Mouse (Mus musculus) neural tube, embryonic 10.5 days (tissue): Measurements from ENCODE around the gene Abhd17c.

Source experiments
- DNase-seq: peaks from one replicate; pipeline ENCODE4 v3.0.0-alpha.2; 2017; ENCODE audit warnings: low spot score; ENCODE audit errors: extremely low spot score

The Abhd17c gene

GRCm38 (mm10) chr7:84077257-84078013 lies 74.3 kb downstream of the Abhd17c start:
- DNase-seq: no peak

DNA sequence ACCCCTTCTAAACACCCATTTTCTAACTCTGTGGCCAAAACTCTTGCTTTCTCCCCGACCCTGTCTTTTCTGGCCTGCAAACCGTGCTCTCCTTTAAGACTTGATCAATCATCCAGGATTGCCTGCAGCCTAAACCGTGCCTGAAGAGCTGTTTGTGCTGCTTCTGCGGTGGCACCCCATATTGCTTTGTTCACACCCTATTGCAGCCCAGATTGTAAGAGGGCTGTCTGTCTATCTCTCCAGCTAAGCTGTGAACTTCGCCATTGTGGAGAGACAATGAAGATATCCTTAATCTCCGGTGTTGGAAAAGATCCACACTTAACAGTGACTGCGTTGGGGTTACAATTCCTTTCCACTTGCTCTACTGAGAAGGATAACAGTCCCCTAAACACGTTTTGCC lies 77.4 kb downstream of the Abhd17c start:
- DNase-seq: no peak

- no peak for DNase-seq
Observed at GRCm38 (mm10) chr7:84073856-84074255, 77.8 kb downstream of the Abhd17c start.

DNA sequence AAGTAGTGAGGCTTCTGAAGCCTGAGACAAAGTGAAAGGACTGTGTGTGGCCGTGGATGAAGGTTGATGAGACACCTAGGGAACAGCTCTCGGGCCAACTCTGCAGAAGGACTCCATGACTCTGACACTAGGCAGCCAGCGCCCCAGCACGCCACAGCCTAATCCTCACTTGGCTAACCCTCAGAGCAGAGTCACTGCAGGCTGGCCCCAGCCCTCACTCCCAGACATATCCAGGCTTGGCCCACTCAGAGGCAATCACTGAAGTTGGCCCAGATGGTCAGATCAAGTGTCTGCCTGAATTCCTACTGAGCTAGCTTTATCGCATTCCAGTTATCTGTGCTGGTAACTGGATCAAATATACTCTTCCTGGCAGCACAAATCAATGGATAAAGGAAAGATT lies 82.8 kb downstream of the Abhd17c start:
- no peak for DNase-seq

GRCm38 (mm10) chr7:84059799-84060198 lies 91.9 kb downstream of the Abhd17c start:
- no peak for DNase-seq
